Mouse (Mus musculus) heart, adult 2 months (tissue): ENCODE results near the gene Arsa.

Source experiments
- CTCF ChIP-seq: fragments of 200-600 bp; IDR thresholded peaks from 2 replicates; pipeline ENCODE4 v1.8.1; 2022; ENCODE audit warnings: antibody characterized with exemption, mild to moderate bottlenecking, moderate library complexity
- EP300 ChIP-seq: fragments of 200-500 bp; IDR thresholded peaks from 2 replicates; pipeline ENCODE4 v1.6.1; 2011; ENCODE audit warnings: low read depth, low read length, control low read depth; ENCODE audit not compliant: insufficient read depth

DNA sequence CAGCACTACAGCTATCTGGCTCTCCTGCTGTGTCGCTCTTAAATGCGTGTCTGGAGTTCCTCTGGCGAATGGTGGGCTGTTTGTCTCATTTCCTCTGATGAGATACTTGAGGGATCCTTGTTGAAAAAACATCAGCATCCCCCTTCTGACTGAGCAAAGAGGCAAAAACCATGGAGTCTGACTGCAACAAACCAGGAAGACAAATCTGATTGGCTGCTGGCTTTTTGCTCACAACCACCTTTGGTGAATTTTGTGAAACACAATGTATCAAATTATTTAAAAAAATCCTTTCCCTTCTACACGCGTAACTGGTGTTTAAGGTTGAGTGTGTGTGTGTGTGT, 780 bp downstream of the Arsa start:
- TF ChIP-seq CTCF (no peak), EP300 (no peak)
